Mouse (Mus musculus): Measurements from ENCODE around the gene Sash1. TPM values are rescaled to one million over a fixed set of nuclear protein-coding genes. Genes with fewer than 3 reads are reported as not detected.

The Sash1 gene
- polyA plus RNA-seq, 1 experiment from 2014 or later: 5.0 TPM

DNA sequence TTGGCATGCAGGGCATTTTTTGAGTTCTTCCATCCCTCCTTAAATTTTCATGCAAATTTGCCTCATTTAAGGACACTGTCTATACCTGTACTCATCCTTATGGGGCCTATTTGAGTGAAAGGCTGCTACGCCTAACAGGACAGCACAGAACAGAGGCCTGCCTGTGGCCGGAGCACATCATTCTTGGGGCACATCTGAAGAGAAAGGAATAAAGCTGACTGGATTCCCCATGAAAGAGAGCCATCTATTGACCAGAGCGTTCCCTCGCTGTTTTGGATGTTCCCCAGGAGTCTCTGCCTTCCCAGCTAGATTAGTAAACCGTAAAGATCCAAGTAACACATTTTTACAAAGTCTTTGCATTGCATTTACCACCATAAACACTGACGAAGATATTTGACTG, 203.5 kb downstream of the Sash1 start:
- no peak overlapping the region for H3K4me2 ChIP-seq (ENCODE audit: low read length)
- H3K4me1 ChIP-seq (ENCODE audit: control insufficient read depth in 2 of 2, insufficient read depth in 2 of 2, low read length in 2 of 2): no peaks in the 10 kb centered on the region
- H3K36me3 ChIP-seq (ENCODE audit: control insufficient read depth, insufficient read depth, low read length): no peaks in the 10 kb centered on the region
- H3K9ac ChIP-seq (ENCODE audit: low read length): no peak overlapping the region
- 58% methylated on average over 6 of the region's 6 CpGs for WGBS
- H3K27me3 ChIP-seq (ENCODE audit: control insufficient read depth, insufficient read depth, low read length): no peaks in the 10 kb centered on the region
- H3K9me3 ChIP-seq (ENCODE audit: control insufficient read depth, low read length): peaks cover 4% of the 10 kb centered on the region
- H3K27ac ChIP-seq (replicated peaks in 1 of 2; ENCODE audit: control insufficient read depth in 1 of 2, insufficient read depth in 1 of 2, low read depth in 2 of 2, low read length in 2 of 2): no peak overlapping the region
- no peak overlapping the region for H3K4me3 ChIP-seq (ENCODE audit: control insufficient read depth in 1 of 2, insufficient read depth in 1 of 2, low read depth in 1 of 2, low read length in 2 of 2)
- ATAC-seq (ENCODE audit: insufficient number of reproducible peaks, insufficient read depth, low FRiP score, low read depth): no peak

DNA sequence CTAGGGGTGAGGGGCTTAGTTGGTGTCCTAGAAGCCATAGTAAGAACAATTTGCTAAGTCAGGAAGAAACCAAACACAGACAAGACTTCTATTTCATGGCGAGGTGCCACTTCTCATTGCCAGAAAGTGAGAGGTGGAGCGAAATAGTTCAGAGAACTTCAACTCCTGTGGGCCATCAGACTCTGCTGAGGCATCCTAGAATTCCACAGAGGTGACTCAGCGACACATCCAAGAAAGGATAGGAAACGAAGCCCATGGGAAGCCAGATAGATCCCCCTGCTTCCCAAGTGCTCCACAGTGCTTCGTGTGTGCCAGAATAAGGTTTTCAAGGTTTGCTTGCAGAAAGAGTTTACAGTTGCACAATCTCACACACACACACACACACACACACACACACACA, 209.1 kb downstream of the Sash1 start:
- Histone ChIP-seq H3K9ac (ENCODE audit: low read length) (no peak overlapping the region), H3K27ac (replicated peaks in 1 of 2; ENCODE audit: control insufficient read depth in 1 of 2, insufficient read depth in 1 of 2, low read depth in 2 of 2, low read length in 2 of 2) (no peak overlapping the region), H3K9me3 (ENCODE audit: control insufficient read depth, low read length) (no peaks in the 10 kb centered on the region), H3K4me3 (ENCODE audit: control insufficient read depth in 1 of 2, insufficient read depth in 1 of 2, low read depth in 1 of 2, low read length in 2 of 2) (no peak overlapping the region), H3K36me3 (ENCODE audit: control insufficient read depth, insufficient read depth, low read length) (no peaks in the 10 kb centered on the region), H3K4me2 (ENCODE audit: low read length) (no peak overlapping the region), H3K27me3 (ENCODE audit: control insufficient read depth, insufficient read depth, low read length) (no peaks in the 10 kb centered on the region), H3K4me1 (ENCODE audit: control insufficient read depth in 2 of 2, insufficient read depth in 2 of 2, low read length in 2 of 2) (peaks cover 3 to 4% of the 10 kb centered on the region in 2 experiments; a peak in 1 of 4 replicates)
- 32% methylated on average over 5 of the region's 5 CpGs for WGBS
- no peak; the same call in 1 of the 2 replicates for ATAC-seq (ENCODE audit: insufficient number of reproducible peaks, insufficient read depth, low FRiP score, low read depth)

Measured in heart, embryonic 14.5 days (tissue).